Mouse (Mus musculus) thymus, adult 18-20 months (tissue): ENCODE results near the gene Gm40193.
"Not testable (repeated sequence)": the region's sequence is repeated elsewhere in the genome, so short reads cannot be mapped to it uniquely, and the experiment has no call there.

Experiments
- DNase-seq, 2 experiments: peaks; one replicate each; pipeline ENCODE4 v3.0.0; 2022; ENCODE audit warnings: mixed read lengths in 2 of 2

The Gm40193 gene

GRCm38 (mm10) chr11:70539877-70540587 lies 7.3 kb upstream of the Gm40193 start, which contains the start of gene Pld2:
Gene Pld2, plus strand, starts transcription at chr11:70540064.
- peak; percentile 78 to 83 for DNase-seq

- DNase-seq: no peak
Observed at GRCm38 (mm10) chr11:70539423-70539822, 6.7 kb upstream of the Gm40193 start.

- not testable (repeated sequence) for DNase-seq
Observed at GRCm38 (mm10) chr11:70531065-70531464, 1.7 kb downstream of the Gm40193 start.

- no peak for DNase-seq
Observed at GRCm38 (mm10) chr11:70528610-70529009, 4.1 kb downstream of the Gm40193 start.

GRCm38 (mm10) chr11:70526211-70526610 lies 6.5 kb downstream of the Gm40193 start:
- no peak for DNase-seq

- no peak for DNase-seq
Observed at GRCm38 (mm10) chr11:70525726-70526125, 7.0 kb downstream of the Gm40193 start.

- peak; percentile 86 to 94 for DNase-seq
Observed at GRCm38 (mm10) chr11:70525184-70525678, 7.5 kb downstream of the Gm40193 start, which contains the start of gene Psmb6. Gene Psmb6, plus strand, starts transcription at chr11:70525367.

GRCm38 (mm10) chr11:70524782-70525181 lies 8.0 kb downstream of the Gm40193 start:
- no peak for DNase-seq

- DNase-seq: not testable (repeated sequence)
Observed at GRCm38 (mm10) chr11:70523306-70523989, 9.3 kb downstream of the Gm40193 start.

- DNase-seq: no peak
Observed at GRCm38 (mm10) chr11:70520178-70520769, 12.5 kb downstream of the Gm40193 start.

- no peak for DNase-seq
Observed at GRCm38 (mm10) chr11:70518923-70519322, 13.8 kb downstream of the Gm40193 start, which contains the start of gene Gltpd2. Gene Gltpd2, plus strand, starts transcription at chr11:70519196.

GRCm38 (mm10) chr11:70518436-70518835 lies 14.3 kb downstream of the Gm40193 start:
- no peak for DNase-seq

GRCm38 (mm10) chr11:70516352-70516751 lies 16.4 kb downstream of the Gm40193 start:
- DNase-seq: no peak

- DNase-seq: no peak
Observed at GRCm38 (mm10) chr11:70514288-70514687, 18.5 kb downstream of the Gm40193 start, which contains the start of gene Vmo1. Gene Vmo1, minus strand, starts transcription at chr11:70514616.

- DNase-seq: no peak
Observed at GRCm38 (mm10) chr11:70513520-70513919, 19.2 kb downstream of the Gm40193 start.

- DNase-seq: no peak
Observed at GRCm38 (mm10) chr11:70512709-70513342, 19.9 kb downstream of the Gm40193 start.

- DNase-seq: no peak
Observed at GRCm38 (mm10) chr11:70511825-70512224, 20.9 kb downstream of the Gm40193 start.

GRCm38 (mm10) chr11:70511242-70511641 lies 21.5 kb downstream of the Gm40193 start:
- DNase-seq: no peak

GRCm38 (mm10) chr11:70509753-70510564 lies 22.8 kb downstream of the Gm40193 start:
- peak in 1 of 2 experiments; percentile 39 for DNase-seq

GRCm38 (mm10) chr11:70506962-70507515 lies 25.7 kb downstream of the Gm40193 start:
- peak in 1 of 2 experiments; percentile 60 for DNase-seq

GRCm38 (mm10) chr11:70506385-70506784 lies 26.4 kb downstream of the Gm40193 start:
- DNase-seq: peak; percentile 53 to 78
